Mouse (Mus musculus): ENCODE data around the gene Rabac1.

DNA sequence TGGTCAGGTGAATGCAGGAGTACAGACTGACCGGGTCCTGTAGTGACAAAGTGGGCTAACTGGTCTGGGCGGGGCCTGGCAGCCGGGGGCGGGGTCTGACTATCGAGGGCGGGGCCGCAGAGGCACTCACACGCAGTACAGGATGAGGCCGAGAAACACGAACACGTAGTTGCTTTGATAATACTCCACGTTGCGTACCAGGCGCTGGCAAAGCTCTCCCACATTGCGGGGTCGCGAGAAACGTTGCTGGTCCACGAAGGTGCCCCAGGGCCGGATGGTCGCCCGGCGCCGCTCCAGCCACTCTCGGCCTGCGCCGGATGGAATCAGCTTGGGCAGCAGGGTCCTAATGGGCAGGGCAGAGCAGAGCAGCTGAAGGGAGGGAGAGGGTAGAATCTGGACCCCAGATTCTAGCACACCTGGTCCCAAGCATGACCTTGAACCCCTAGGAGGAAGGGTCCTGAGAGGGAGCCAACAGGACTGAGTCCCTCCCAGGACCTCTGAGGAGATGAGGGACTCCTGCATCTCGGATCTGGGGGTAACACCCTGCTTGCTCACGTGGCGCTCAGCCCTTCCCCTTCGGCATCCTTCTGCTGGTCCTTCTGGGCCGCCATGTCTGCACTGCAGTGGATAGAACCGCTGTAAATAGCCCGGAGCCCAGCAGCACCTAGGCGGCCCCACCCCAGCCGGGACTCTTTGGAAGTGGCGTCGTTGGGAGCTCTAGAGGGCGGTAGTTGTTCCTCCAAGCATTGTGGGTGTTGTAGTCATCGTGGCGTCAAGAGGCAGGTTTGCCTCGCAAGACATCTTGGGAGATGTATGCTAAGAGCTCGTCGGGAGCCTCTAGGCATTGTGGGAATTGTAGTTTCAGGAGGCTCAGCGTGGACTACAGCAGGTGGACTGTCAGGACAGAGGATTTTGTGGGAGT, at the start of gene Rabac1:
- TF ChIP-seq CTCF (IDR thresholded peaks at IDR 0.05; ENCODE audit: low read depth, low read length) (no peak), POLR2A (IDR thresholded peaks at IDR 0.05; ENCODE audit: borderline replicate concordance, low read depth, low read length) (no peak)

Measured in bone marrow macrophage, adult 2 months (primary cell).